Mouse (Mus musculus): ENCODE measurements around the gene Cfap57.

GRCm38 (mm10) chr4:118544441-118545127, 76.0 kb downstream of the Cfap57 start:
- no peak for TF ChIP-seq GATA1 (IDR thresholded peaks at IDR 0.05; ENCODE audit: borderline replicate concordance, low read length)
- no peak for TF ChIP-seq FLI1 (IDR thresholded peaks at IDR 0.05; ENCODE audit: low read length)

Data from megakaryocyte, embryonic 14.5 days (primary cell).